Mouse (Mus musculus): ENCODE results near the gene Gm7247.
"Not testable (repeated sequence)": the region's sequence is repeated elsewhere in the genome, so short reads cannot be mapped to it uniquely, and the experiment has no call there.

The Gm7247 gene

DNA sequence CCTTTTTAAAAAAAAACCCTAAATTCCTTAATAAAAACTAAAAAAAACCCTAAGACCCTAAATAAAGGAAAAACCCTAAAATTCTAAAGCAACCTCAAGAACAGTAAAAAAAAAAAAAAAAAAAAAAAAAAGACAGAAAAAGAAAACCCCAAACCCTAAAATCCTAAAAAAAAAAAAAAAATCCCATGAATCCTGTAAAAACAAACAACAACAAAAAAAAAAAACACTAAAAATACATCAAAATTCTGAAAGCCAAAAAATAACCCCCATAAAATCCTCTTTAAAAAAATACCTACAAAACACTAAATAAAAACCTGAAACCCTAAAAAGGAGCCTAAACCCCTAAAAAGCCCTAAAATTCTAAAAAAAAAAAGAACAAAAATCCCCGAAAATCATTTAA, 135.4 kb downstream of the Gm7247 start:
- DNase-seq, result no peak

GRCm38 (mm10) chr14:51497958-51498357, 136.4 kb downstream of the Gm7247 start:
- no peak for DNase-seq

DNA sequence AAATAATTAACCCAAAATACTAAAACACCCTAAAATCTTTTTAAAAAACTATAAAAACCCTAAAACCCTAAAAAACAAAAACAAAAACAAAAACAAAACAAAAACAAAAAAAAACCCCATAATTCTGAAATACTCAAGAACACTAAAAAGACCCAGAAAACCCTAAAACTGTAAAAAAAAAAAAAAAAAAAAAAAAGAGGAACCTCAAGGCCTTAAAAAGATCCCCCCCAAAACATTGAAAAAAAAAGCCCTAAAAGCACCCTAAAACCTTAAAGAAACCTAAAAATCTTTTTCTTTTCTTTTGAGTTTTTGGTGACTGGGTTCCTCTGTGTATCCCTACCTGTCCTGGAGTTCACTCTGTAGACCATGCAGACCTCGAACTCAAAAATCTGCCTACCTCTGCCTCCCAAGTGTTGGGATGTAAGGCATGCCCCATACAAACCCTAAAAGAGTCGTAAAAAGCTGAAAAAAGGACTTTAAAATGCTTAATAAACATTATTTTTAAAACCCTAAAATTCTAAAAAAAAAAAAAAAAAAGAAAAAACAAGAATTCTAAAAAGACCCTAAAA, 138.2 kb downstream of the Gm7247 start:
- no peak for DNase-seq

GRCm38 (mm10) chr14:51500461-51500860, 138.9 kb downstream of the Gm7247 start:
- no peak for DNase-seq

- no peak for DNase-seq
These were observed 145.9 kb downstream of the Gm7247 start for GRCm38 (mm10) chr14:51507416-51507815.

DNA sequence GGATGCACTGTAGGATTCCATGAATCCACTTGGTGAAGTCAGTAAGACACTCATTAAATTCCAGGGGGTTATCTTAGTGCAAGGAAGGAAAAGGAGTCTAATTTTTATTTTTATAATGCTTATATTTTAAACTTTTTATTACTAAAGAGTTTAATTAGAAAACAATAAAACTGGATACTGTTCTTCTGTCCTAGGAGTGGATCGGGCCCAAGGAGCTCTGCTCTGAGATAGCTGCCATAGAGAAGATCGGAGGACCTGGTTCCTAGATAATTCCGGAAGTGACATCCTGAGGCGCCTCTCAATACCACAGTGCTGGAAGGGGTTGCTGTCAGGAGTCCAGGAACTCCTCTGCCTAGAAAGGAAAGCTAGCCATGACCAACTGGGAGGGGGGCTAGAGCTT, 190.9 kb downstream of the Gm7247 start, which contains the start of gene Gm5622:
Gene Gm5622 (plus strand): TSS at position 301 of the 400 bp plus-strand sequence.
- DNase-seq, result no peak

GRCm38 (mm10) chr14:51573963-51574362, 212.4 kb downstream of the Gm7247 start, which contains the start of gene Gm17175:
Gm17175 (minus strand) TSS chr14:51574063.
- not testable (repeated sequence) for DNase-seq

DNA sequence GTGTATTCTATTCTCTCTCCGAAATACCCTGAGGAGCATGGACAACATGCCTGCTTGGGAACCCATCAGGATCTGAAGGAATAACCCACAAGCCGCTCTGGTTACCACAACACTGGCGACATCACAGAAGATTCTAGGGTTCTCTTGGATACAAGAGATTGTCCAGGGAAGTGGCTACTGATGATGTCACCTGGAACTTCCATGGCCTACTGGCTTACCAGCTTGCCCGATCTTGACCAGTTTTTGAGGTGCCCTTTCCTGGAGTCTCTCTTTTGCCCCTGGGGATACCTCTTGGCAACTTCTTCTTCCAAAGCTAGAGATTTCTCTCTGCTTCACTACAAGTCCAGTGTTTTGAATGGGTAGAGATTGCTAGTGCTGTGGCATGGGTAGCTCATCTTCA, 230.5 kb downstream of the Gm7247 start, which contains the start of gene Gm17174:
Gene Gm17174 (minus strand): TSS at position 101 of the 400 bp plus-strand sequence.
- not testable (repeated sequence) for DNase-seq

DNA sequence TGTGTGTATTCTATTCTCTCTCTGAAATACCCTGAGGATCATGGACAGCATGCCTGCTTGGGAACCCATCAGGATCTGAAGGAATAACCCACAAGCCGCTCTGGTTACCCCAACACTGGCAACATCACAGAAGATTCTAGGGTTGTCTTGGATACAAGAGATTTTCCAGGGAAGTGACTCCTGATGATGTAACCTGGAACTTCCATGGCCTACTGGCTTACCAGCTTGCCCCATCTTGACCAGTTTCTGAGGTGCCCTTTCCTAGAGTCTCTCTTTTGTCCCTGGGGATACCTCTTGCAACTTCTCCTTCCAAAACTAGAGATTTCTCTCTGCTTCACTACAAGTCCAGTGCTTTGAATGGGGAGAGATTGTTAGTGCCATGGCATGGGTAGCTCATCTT, 249.7 kb downstream of the Gm7247 start, which contains the start of gene Gm17078:
Gene Gm17078 (minus strand): TSS at position 101 of the 400 bp plus-strand sequence.
- no peak for DNase-seq

Data from thymus, postnatal 25 days (tissue).